ENCODE assay signal across 14 mouse cellular contexts in genomic region chr1:61302570-61303071, GRCm38 (mm10).
DNase-seq lines count a peak whose midpoint lies in the region; ATAC-seq lines count a peak whose summit lies in the region.
"Had no signal": no experiment of that assay in that cellular context is flagged by ENCODE, and none has a peak within 500 bp of the region (broad histone marks: within the 10 kb centered on the region; RNA-seq: fewer than 3 reads in every experiment).

No protein-coding gene starts in this region.

- H3K4me1 ChIP-seq in forebrain, embryonic 13.5 days, result peaks cover 63% of the 10 kb centered on the region
- H3K4me1 ChIP-seq in hindbrain, embryonic 16.5 days (ENCODE audit: control insufficient read depth, insufficient read depth, low read depth, low read length), result peaks cover 17% of the 10 kb centered on the region
- peaks cover 47% of the 10 kb centered on the region for H3K4me1 ChIP-seq in midbrain, embryonic 15.5 days
- H3K4me1 ChIP-seq in intestine, embryonic 16.5 days (ENCODE audit: control insufficient read depth, insufficient read depth, low read length), result peaks cover 4% of the 10 kb centered on the region
- H3K4me1 ChIP-seq: liver, embryonic 12.5 days had no signal

- 0 out of 2 replicates have a peak overlapping the region, but pooled peaks have one; percentile 13 for H3K4me2 ChIP-seq in forebrain, embryonic 13.5 days
- no peak overlapping the region for H3K4me2 ChIP-seq in hindbrain, embryonic 16.5 days (ENCODE audit: low read length)
- H3K4me2 ChIP-seq in midbrain, embryonic 15.5 days, result no peak overlapping the region
- H3K4me2 ChIP-seq in intestine, embryonic 16.5 days (ENCODE audit: low read depth, low read length), result no peak overlapping the region
- H3K4me2 ChIP-seq: liver, embryonic 12.5 days had no signal

- peak; percentile 55 for DNase-seq in embryo, embryonic 10.5 days (ENCODE audit: low spot score)
- DNase-seq in embryo, embryonic 10 days (ENCODE audit: low spot score), result no peak
- DNase-seq in heart, postnatal 4 days, result no peak
- no peak for DNase-seq in thymus, postnatal 36 days
- DNase-seq: cerebellum, postnatal 25 days; heart, postnatal 36 days; lung, postnatal 10 days had no signal

- peak overlapping the region; percentile 69 for H3K27ac ChIP-seq in forebrain, embryonic 13.5 days
- no peak overlapping the region for H3K27ac ChIP-seq in hindbrain, embryonic 16.5 days (ENCODE audit: low read depth, low read length)
- no peak overlapping the region for H3K27ac ChIP-seq in midbrain, embryonic 15.5 days
- H3K27ac ChIP-seq in intestine, embryonic 16.5 days (ENCODE audit: low read length), result no peak overlapping the region
- H3K27ac ChIP-seq: kidney, postnatal 0 days; liver, embryonic 12.5 days had no signal

- no peaks in the 10 kb centered on the region for H3K36me3 ChIP-seq in forebrain, embryonic 13.5 days (ENCODE audit: poor library complexity, severe bottlenecking)
- no peaks in the 10 kb centered on the region for H3K36me3 ChIP-seq in hindbrain, embryonic 16.5 days (ENCODE audit: control insufficient read depth, insufficient read depth, low read length)
- no peaks in the 10 kb centered on the region for H3K36me3 ChIP-seq in midbrain, embryonic 15.5 days (replicated peaks)
- no peaks in the 10 kb centered on the region for H3K36me3 ChIP-seq in intestine, embryonic 16.5 days (ENCODE audit: control insufficient read depth, insufficient read depth, low read length)
- H3K36me3 ChIP-seq: liver, embryonic 12.5 days had no signal

- no peaks in the 10 kb centered on the region for H3K9me3 ChIP-seq in forebrain, embryonic 13.5 days (replicated peaks)
- no peaks in the 10 kb centered on the region for H3K9me3 ChIP-seq in hindbrain, embryonic 16.5 days (ENCODE audit: control insufficient read depth, low read length)
- H3K9me3 ChIP-seq in midbrain, embryonic 15.5 days, result no peaks in the 10 kb centered on the region
- no peaks in the 10 kb centered on the region for H3K9me3 ChIP-seq in intestine, embryonic 16.5 days (ENCODE audit: control insufficient read depth, low read length)
- H3K9me3 ChIP-seq: liver, embryonic 12.5 days had no signal

- peak; percentile 86 for ATAC-seq in forebrain, embryonic 13.5 days
- peak; percentile 66 for ATAC-seq in hindbrain, embryonic 16.5 days
- 0 out of 2 replicates have a peak, but pooled peaks have one; percentile 46 for ATAC-seq in midbrain, embryonic 15.5 days (replicated peaks)
- ATAC-seq in intestine, embryonic 16.5 days, result no peak
- ATAC-seq: liver, embryonic 12.5 days had no signal

- WGBS in forebrain, embryonic 13.5 days, result 10% methylated on average over 8 of the region's 8 CpGs
- WGBS in hindbrain, embryonic 16.5 days, result 39% methylated on average over 8 of the region's 8 CpGs
- 24% methylated on average over 8 of the region's 8 CpGs for WGBS in midbrain, embryonic 15.5 days
- 69% methylated on average over 8 of the region's 8 CpGs for WGBS in intestine, embryonic 16.5 days

- no peak overlapping the region for H3K4me3 ChIP-seq in forebrain, embryonic 13.5 days
- H3K4me3 ChIP-seq in hindbrain, embryonic 16.5 days (ENCODE audit: low read length), result no peak overlapping the region
- no peak overlapping the region for H3K4me3 ChIP-seq in midbrain, embryonic 15.5 days
- H3K4me3 ChIP-seq in intestine, embryonic 16.5 days (ENCODE audit: low read length), result no peak overlapping the region
- H3K4me3 ChIP-seq: erythroblast, embryonic 14.5 days; liver, embryonic 12.5 days had no signal

- peaks cover 57% of the 10 kb centered on the region for H3K27me3 ChIP-seq in forebrain, embryonic 13.5 days
- no peaks in the 10 kb centered on the region for H3K27me3 ChIP-seq in hindbrain, embryonic 16.5 days (replicated peaks; ENCODE audit: control insufficient read depth, insufficient read depth, low read length)
- H3K27me3 ChIP-seq in midbrain, embryonic 15.5 days (replicated peaks), result no peaks in the 10 kb centered on the region
- no peaks in the 10 kb centered on the region for H3K27me3 ChIP-seq in intestine, embryonic 16.5 days (replicated peaks; ENCODE audit: control insufficient read depth, insufficient read depth, low read length)
- H3K27me3 ChIP-seq: liver, embryonic 12.5 days had no signal

- H3K9ac ChIP-seq in forebrain, embryonic 13.5 days, result no peak overlapping the region
- no peak overlapping the region for H3K9ac ChIP-seq in hindbrain, embryonic 16.5 days (ENCODE audit: low read depth, low read length)
- H3K9ac ChIP-seq in midbrain, embryonic 15.5 days, result no peak overlapping the region
- no peak overlapping the region for H3K9ac ChIP-seq in intestine, embryonic 16.5 days (ENCODE audit: low read depth, low read length)
- H3K9ac ChIP-seq: liver, embryonic 12.5 days had no signal
